Mouse (Mus musculus): ENCODE data around the gene Sprr3. TPM values are rescaled to one million over a fixed set of nuclear protein-coding genes. Genes with fewer than 3 reads are reported as not detected.
"Not testable (repeated sequence)": the region's sequence is repeated elsewhere in the genome, so short reads cannot be mapped to it uniquely, and the experiment has no call there.

Sprr3 gene
- total RNA-seq (2014; rRNA removed) (not detected in 2 replicates), polyA plus RNA-seq (2012; rRNA removed) (not detected in 2 replicates)

GRCm38 (mm10) chr3:92458620-92459019 is at the start of gene Sprr3:
Gene Sprr3, minus strand, starts transcription at chr3:92458720.
- WGBS: 64% methylated on average over 2 of the region's 2 CpGs
- Histone ChIP-seq H3K27me3 (ENCODE audit: control insufficient read depth, insufficient read depth, low read length) (no peaks in the 10 kb centered on the region), H3K27ac (replicated peaks; ENCODE audit: insufficient read depth, low read depth, low read length) (no peak within 1 kb of the TSS), H3K9ac (ENCODE audit: low read depth, low read length) (no peak within 1 kb of the TSS), H3K4me3 (ENCODE audit: insufficient read depth, low read depth, low read length) (no peak within 1 kb of the TSS), H3K36me3 (ENCODE audit: control insufficient read depth, insufficient read depth, low read length) (no peaks in the 10 kb centered on the region), H3K4me1 (ENCODE audit: control insufficient read depth, insufficient read depth, low read length) (no peaks in the 10 kb centered on the region), H3K79me2 (ENCODE audit: control insufficient read depth, insufficient read depth, low read length) (no peaks in the 10 kb centered on the region)
- TF ChIP-seq CTCF (IDR thresholded peaks at IDR 0.05; ENCODE audit: low read depth, low read length) (no peak), POLR2A (IDR thresholded peaks at IDR 0.05; ENCODE audit: extremely low read depth, insufficient read depth, low read length) (no peak)
- no peak for DNase-seq (ENCODE audit: extremely low read depth, low read depth, low spot score)

GRCm38 (mm10) chr3:92508185-92508584 is 49.7 kb upstream of the Sprr3 start:
- no peaks in the 10 kb centered on the region for H3K79me2 ChIP-seq (ENCODE audit: control insufficient read depth, insufficient read depth, low read length)
- no peak for DNase-seq (ENCODE audit: extremely low read depth, low read depth, low spot score)
- no peak for TF ChIP-seq CTCF (IDR thresholded peaks at IDR 0.05; ENCODE audit: low read depth, low read length)
- no peak for TF ChIP-seq POLR2A (IDR thresholded peaks at IDR 0.05; ENCODE audit: extremely low read depth, insufficient read depth, low read length)
- no peaks in the 10 kb centered on the region for H3K36me3 ChIP-seq (ENCODE audit: control insufficient read depth, insufficient read depth, low read length)
- 79% methylated on average over 1 of the region's 1 CpGs for WGBS
- H3K27me3 ChIP-seq (ENCODE audit: control insufficient read depth, insufficient read depth, low read length): no peaks in the 10 kb centered on the region
- H3K4me3 ChIP-seq (ENCODE audit: insufficient read depth, low read depth, low read length): no peak overlapping the region
- H3K9ac ChIP-seq (ENCODE audit: low read depth, low read length): no peak overlapping the region
- no peaks in the 10 kb centered on the region for H3K4me1 ChIP-seq (ENCODE audit: control insufficient read depth, insufficient read depth, low read length)
- no peak overlapping the region for H3K27ac ChIP-seq (replicated peaks; ENCODE audit: insufficient read depth, low read depth, low read length)

- H3K27me3 ChIP-seq (ENCODE audit: control insufficient read depth, insufficient read depth, low read length): no peaks in the 10 kb centered on the region
- no peaks in the 10 kb centered on the region for H3K36me3 ChIP-seq (ENCODE audit: control insufficient read depth, insufficient read depth, low read length)
- H3K9ac ChIP-seq (ENCODE audit: low read depth, low read length): no peak overlapping the region
- no peak overlapping the region for H3K27ac ChIP-seq (replicated peaks; ENCODE audit: insufficient read depth, low read depth, low read length)
- H3K4me1 ChIP-seq (ENCODE audit: control insufficient read depth, insufficient read depth, low read length): no peaks in the 10 kb centered on the region
- H3K4me3 ChIP-seq (ENCODE audit: insufficient read depth, low read depth, low read length): no peak overlapping the region
- H3K79me2 ChIP-seq (ENCODE audit: control insufficient read depth, insufficient read depth, low read length): no peaks in the 10 kb centered on the region
- TF ChIP-seq POLR2A (IDR thresholded peaks at IDR 0.05; ENCODE audit: extremely low read depth, insufficient read depth, low read length) (no peak), CTCF (IDR thresholded peaks at IDR 0.05; ENCODE audit: low read depth, low read length) (no peak)
- no peak for DNase-seq (ENCODE audit: extremely low read depth, low read depth, low spot score)
These were observed 45.0 kb upstream of the Sprr3 start for GRCm38 (mm10) chr3:92503528-92503927.

GRCm38 (mm10) chr3:92500393-92500792 is 41.9 kb upstream of the Sprr3 start, which contains the start of gene Sprr4:
Gene Sprr4, minus strand, starts transcription at chr3:92500493.
- Histone ChIP-seq H3K79me2 (ENCODE audit: control insufficient read depth, insufficient read depth, low read length) (no peaks in the 10 kb centered on the region), H3K4me3 (ENCODE audit: insufficient read depth, low read depth, low read length) (no peak within 1 kb of the TSS), H3K27ac (replicated peaks; ENCODE audit: insufficient read depth, low read depth, low read length) (no peak within 1 kb of the TSS), H3K27me3 (ENCODE audit: control insufficient read depth, insufficient read depth, low read length) (no peaks in the 10 kb centered on the region), H3K4me1 (ENCODE audit: control insufficient read depth, insufficient read depth, low read length) (no peaks in the 10 kb centered on the region), H3K36me3 (ENCODE audit: control insufficient read depth, insufficient read depth, low read length) (no peaks in the 10 kb centered on the region), H3K9ac (ENCODE audit: low read depth, low read length) (no peak within 1 kb of the TSS)
- TF ChIP-seq POLR2A (IDR thresholded peaks at IDR 0.05; ENCODE audit: extremely low read depth, insufficient read depth, low read length) (no peak), CTCF (IDR thresholded peaks at IDR 0.05; ENCODE audit: low read depth, low read length) (no peak)
- no peak for DNase-seq (ENCODE audit: extremely low read depth, low read depth, low spot score)
- 91% methylated on average over 1 of the region's 1 CpGs for WGBS

GRCm38 (mm10) chr3:92490262-92490661 is 31.7 kb upstream of the Sprr3 start:
- H3K27me3 ChIP-seq (ENCODE audit: control insufficient read depth, insufficient read depth, low read length); H3K79me2 ChIP-seq (ENCODE audit: control insufficient read depth, insufficient read depth, low read length); H3K4me3 ChIP-seq (ENCODE audit: insufficient read depth, low read depth, low read length); H3K36me3 ChIP-seq (ENCODE audit: control insufficient read depth, insufficient read depth, low read length); H3K4me1 ChIP-seq (ENCODE audit: control insufficient read depth, insufficient read depth, low read length); H3K27ac ChIP-seq (replicated peaks; ENCODE audit: insufficient read depth, low read depth, low read length); DNase-seq (ENCODE audit: extremely low read depth, low read depth, low spot score); H3K9ac ChIP-seq (ENCODE audit: low read depth, low read length): not testable (repeated sequence)

GRCm38 (mm10) chr3:92486307-92486706 is 27.8 kb upstream of the Sprr3 start:
- TF ChIP-seq POLR2A (IDR thresholded peaks at IDR 0.05; ENCODE audit: extremely low read depth, insufficient read depth, low read length): no peak
- no peak for TF ChIP-seq CTCF (IDR thresholded peaks at IDR 0.05; ENCODE audit: low read depth, low read length)

More at GRCm38 (mm10) chr3:92486307-92486706, 27.8 kb upstream of the Sprr3 start:
- DNase-seq (ENCODE audit: extremely low read depth, low read depth, low spot score): no peak
- Histone ChIP-seq H3K79me2 (ENCODE audit: control insufficient read depth, insufficient read depth, low read length) (no peaks in the 10 kb centered on the region), H3K27me3 (ENCODE audit: control insufficient read depth, insufficient read depth, low read length) (no peaks in the 10 kb centered on the region), H3K4me3 (ENCODE audit: insufficient read depth, low read depth, low read length) (no peak overlapping the region), H3K27ac (replicated peaks; ENCODE audit: insufficient read depth, low read depth, low read length) (no peak overlapping the region), H3K36me3 (ENCODE audit: control insufficient read depth, insufficient read depth, low read length) (no peaks in the 10 kb centered on the region), H3K9ac (ENCODE audit: low read depth, low read length) (no peak overlapping the region), H3K4me1 (ENCODE audit: control insufficient read depth, insufficient read depth, low read length) (no peaks in the 10 kb centered on the region)
- WGBS: 32% methylated on average over 1 of the region's 1 CpGs
